Mouse (Mus musculus) testis, postnatal 14 days (tissue): Measurements from ENCODE around the gene Slc35a5.

Experiments used
- DNase-seq: peaks from one replicate; pipeline ENCODE4 v3.0.0; 2021; ENCODE audit warnings: low spot score

The Slc35a5 gene

GRCm38 (mm10) chr16:45117200-45117599 lies 41.3 kb downstream of the Slc35a5 start:
- no peak for DNase-seq

- no peak for DNase-seq
These were observed 48.0 kb downstream of the Slc35a5 start for GRCm38 (mm10) chr16:45110498-45110897.

- DNase-seq = no peak
These were observed 50.2 kb downstream of the Slc35a5 start for GRCm38 (mm10) chr16:45108203-45108878.

- no peak for DNase-seq
These were observed 53.5 kb downstream of the Slc35a5 start for GRCm38 (mm10) chr16:45104993-45105392.

GRCm38 (mm10) chr16:45100892-45101291 lies 57.6 kb downstream of the Slc35a5 start:
- no peak for DNase-seq

GRCm38 (mm10) chr16:45098886-45099210 lies 59.7 kb downstream of the Slc35a5 start:
- no peak for DNase-seq

- DNase-seq = no peak
These were observed 60.2 kb downstream of the Slc35a5 start for GRCm38 (mm10) chr16:45098186-45098885.

GRCm38 (mm10) chr16:45097467-45097866 lies 61.0 kb downstream of the Slc35a5 start:
- DNase-seq = no peak

- no peak for DNase-seq
These were observed 62.7 kb downstream of the Slc35a5 start for GRCm38 (mm10) chr16:45095561-45096482.

- no peak for DNase-seq
These were observed 63.5 kb downstream of the Slc35a5 start for GRCm38 (mm10) chr16:45095030-45095429.

GRCm38 (mm10) chr16:45094136-45094756 lies 64.3 kb downstream of the Slc35a5 start:
- DNase-seq = no peak

- no peak for DNase-seq
These were observed 65.3 kb downstream of the Slc35a5 start, which contains the start of gene Ccdc80 for GRCm38 (mm10) chr16:45093137-45093731. Ccdc80 (plus strand) TSS chr16:45093402.

GRCm38 (mm10) chr16:45090005-45090404 lies 68.5 kb downstream of the Slc35a5 start:
- peak; percentile 29 for DNase-seq
